Mouse (Mus musculus) left cerebral cortex, postnatal 4 days (tissue): Measurements from ENCODE around the gene Slc15a4. TPM values are rescaled to one million over a fixed set of nuclear protein-coding genes. Genes with fewer than 3 reads are reported as not detected.
A peak's percentile ranks its signal among the peaks of the same experiment; 100 is the strongest.

Experiments
- DNase-seq: peaks from one replicate; pipeline ENCODE4 v3.0.0-alpha.2; 2022
- intact Hi-C: fragments of 180-260 bp; cut with DNase I; formaldehyde crosslinking; loops from one replicate; pipeline ENCODE4 v1.15.1; 2025
- total RNA-seq, 2 experiments: library from RNA; stranded (reverse); gene quantifications; 2 replicates each; pipeline ENCODE4 v1.2.3; 2021

Slc15a4 gene
- total RNA-seq, 2 experiments from 2014 or later: 22.9 to 25.3 TPM

GRCm38 (mm10) chr5:127624427-127625213 is 8.1 kb downstream of the Slc15a4 start:
- DNase-seq: no peak
- intact Hi-C loops: no loop called here

DNA sequence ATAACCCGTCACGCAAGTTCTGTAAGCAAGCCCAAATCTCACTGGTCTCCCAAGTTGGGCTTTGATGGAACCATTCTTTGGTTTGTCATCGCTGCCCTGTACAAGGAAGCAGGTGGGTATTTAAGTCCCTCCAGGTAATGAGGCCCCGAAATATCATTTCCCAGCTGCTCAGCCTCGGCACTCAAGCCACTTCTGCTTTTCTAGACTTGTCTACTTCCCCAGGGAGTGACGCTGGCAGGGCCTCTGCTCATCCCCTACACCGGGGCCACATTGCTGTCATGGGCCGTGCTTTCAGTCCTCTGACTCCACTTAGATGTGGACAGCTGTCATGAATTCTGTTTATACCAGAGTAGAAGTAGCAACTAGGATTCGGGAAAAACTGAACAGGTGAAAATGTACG is 11.6 kb downstream of the Slc15a4 start:
- intact Hi-C loops: no loop called here
- no peak for DNase-seq

GRCm38 (mm10) chr5:127620371-127620770 is 12.3 kb downstream of the Slc15a4 start:
- intact Hi-C loops: no loop called here
- no peak for DNase-seq

DNA sequence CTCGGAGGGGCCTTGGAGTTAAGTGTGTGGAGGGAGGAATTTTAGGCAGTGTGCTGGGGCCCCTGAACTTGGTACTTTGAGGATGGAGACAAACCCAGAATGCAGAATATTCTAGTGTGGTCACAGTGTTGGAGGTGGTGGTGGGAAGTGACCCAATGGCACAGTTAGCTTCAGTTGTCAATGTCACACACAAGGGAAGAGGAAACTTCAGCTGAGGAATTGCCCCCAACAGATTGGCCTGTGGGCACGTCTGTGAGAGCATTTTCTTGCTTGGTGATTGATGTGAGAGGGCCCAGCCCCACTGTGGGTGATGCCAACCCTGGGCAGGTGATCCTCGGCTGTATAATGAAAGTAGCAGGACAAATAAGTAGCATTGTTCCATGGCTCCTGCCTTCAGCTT is 13.9 kb downstream of the Slc15a4 start:
- no peak for DNase-seq
- intact Hi-C loops: no loop called here

DNA sequence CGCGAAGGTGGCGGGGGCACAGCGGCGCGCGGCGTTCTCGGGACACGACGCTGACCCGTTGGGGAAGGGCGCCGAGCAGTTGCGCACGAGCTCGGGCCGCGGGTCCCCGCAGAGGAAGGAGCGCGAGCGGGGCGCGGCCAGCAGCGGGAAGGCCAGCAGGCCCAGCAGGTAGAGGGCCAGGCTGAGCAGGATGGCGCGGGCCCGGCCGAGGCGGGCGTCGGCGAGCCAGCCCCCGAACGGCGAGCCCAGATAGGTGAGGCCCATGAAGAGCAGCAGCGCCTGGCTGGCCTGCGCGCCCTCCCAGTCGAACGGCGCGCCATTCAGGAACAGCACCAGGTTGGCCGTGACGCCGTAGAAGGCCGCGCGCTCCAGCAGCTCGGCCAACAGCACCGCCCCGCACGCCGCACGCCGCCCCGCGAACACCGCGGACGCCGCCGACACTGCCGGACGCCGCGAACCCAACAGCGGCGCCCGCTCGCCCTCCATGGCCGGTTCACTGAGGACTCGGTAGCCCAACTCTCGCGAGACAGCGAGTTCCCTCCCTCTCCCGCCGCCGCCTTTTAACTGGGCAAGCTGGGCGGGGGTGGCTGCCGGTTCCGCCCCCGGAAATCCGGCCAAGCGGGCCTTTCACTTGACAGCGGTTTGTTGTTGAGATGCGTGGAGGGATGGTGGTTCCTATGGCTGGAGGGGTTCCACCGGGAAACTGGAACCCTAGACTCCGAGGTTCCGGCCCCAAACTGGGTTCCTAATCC is 15.6 kb downstream of the Slc15a4 start:
- intact Hi-C loops: no loop called here
- DNase-seq: peak; percentile 99

- intact Hi-C loops: no loop called here
- DNase-seq: no peak
Observed at GRCm38 (mm10) chr5:127616151-127616550, 16.5 kb downstream of the Slc15a4 start.

- no peak for DNase-seq
- intact Hi-C loops: no loop called here
Observed at GRCm38 (mm10) chr5:127615459-127615858, 17.2 kb downstream of the Slc15a4 start.

DNA sequence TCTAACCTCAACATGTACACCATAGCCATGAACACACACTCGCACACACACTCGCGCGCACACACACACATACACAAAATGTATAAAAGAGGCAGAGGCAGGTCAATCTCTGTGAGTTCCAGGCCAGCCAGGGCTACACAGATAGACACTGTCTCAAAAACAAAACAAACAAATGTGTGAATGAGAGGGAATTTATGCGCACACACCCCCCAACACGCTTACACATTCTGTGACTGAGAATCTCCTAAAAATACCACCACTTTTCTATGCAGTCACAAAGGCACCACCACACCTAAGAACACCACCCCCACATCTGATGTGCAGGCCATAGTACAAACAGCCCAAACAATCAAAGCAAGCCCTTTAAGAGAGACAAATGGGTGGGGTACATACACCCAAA is 20.3 kb downstream of the Slc15a4 start:
- intact Hi-C loops: no loop called here
- no peak for DNase-seq

- DNase-seq: no peak
- intact Hi-C loops: no loop called here
Observed at GRCm38 (mm10) chr5:127611881-127612280, 20.8 kb downstream of the Slc15a4 start.

- DNase-seq: peak; percentile 50
- intact Hi-C loops: no loop called here
Observed at GRCm38 (mm10) chr5:127610787-127611509, 21.7 kb downstream of the Slc15a4 start.

GRCm38 (mm10) chr5:127609191-127609714 is 23.4 kb downstream of the Slc15a4 start:
- intact Hi-C loops: no loop called here
- DNase-seq: no peak

DNA sequence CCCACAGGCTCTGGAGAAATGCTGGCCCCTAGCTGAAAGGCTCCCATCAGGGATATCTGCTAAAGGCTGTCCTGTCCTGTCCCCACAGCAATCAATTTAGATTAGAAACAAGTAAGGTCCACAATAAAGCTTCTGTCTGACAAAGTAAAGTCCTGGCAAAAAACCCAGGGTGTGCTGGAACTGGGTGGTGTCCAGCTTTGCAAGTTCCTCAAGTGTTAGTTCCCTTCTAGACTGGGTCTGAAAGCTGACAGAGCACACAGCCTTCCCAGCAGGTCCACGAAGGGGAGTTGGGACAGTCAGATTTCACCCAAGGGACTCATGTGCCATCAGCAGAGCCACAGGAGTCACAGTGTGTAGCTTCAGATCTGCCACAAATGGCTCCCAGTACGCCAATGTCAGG is 25.2 kb downstream of the Slc15a4 start:
- DNase-seq: no peak
- intact Hi-C loops: no loop called here

- no peak for DNase-seq
- intact Hi-C loops: no loop called here
Observed at GRCm38 (mm10) chr5:127602996-127603395, 29.7 kb downstream of the Slc15a4 start.

GRCm38 (mm10) chr5:127596862-127597261 is 35.8 kb downstream of the Slc15a4 start:
- intact Hi-C loops: no loop called here
- DNase-seq: no peak

- DNase-seq: no peak
- intact Hi-C loops: no loop called here
Observed at GRCm38 (mm10) chr5:127595676-127596075, 37.0 kb downstream of the Slc15a4 start.

DNA sequence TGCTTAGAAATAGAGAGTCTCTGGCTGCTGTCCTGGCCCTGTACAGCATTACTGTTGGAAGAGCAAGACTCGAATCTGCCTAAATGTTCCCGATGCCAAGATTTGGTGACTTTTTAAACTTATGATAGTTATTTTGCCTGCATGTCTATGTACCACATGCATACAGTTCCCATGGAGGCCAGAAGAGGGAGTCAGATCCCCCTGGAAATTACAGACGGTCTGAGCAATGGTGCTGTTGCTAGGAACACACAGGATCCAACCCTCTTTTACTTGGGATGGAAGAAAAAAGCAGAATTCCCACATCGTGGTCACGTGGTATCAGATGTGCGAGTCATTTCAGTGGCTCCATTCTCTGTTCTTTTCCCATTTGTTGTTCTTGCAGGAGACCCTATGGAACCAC is 39.8 kb downstream of the Slc15a4 start:
- DNase-seq: peak; percentile 21
- intact Hi-C loops: loop anchor here (2.0 kb wide), 1 partner anchor 848 kb away; no protein-coding TSS in a partner anchor

DNA sequence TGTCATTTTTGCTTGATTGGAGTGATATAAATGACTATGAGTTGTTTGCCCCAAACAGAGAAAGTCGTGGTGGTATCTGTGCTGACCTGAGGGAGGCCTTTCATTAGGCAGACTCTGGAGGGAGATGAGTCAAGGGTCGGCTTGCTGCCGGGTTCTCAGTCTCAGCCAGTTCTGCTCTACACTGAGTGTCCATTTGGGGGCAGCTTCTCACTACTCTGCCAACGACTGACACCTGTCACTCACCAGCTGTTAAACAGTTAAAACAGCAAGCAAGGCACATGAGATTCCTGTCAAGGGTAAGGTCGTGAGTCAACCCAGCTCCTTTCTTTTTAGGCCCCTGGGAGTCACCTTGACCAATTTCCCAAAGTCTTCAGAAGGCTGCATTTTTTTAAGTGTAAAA is 40.3 kb downstream of the Slc15a4 start:
- DNase-seq: no peak
- intact Hi-C loops: loop anchor here (2.0 kb wide), 1 partner anchor 848 kb away; no protein-coding TSS in a partner anchor

GRCm38 (mm10) chr5:127587854-127588253 is 44.8 kb downstream of the Slc15a4 start:
- intact Hi-C loops: no loop called here

GRCm38 (mm10) chr5:127583658-127584057 is 49.0 kb downstream of the Slc15a4 start:
- intact Hi-C loops: no loop called here
- peak; percentile 18 for DNase-seq

More at GRCm38 (mm10) chr5:127587854-127588253, 44.8 kb downstream of the Slc15a4 start:
- no peak for DNase-seq

- DNase-seq: peak; percentile 30
- intact Hi-C loops: no loop called here
Observed at GRCm38 (mm10) chr5:127577419-127577818, 55.3 kb downstream of the Slc15a4 start.

DNA sequence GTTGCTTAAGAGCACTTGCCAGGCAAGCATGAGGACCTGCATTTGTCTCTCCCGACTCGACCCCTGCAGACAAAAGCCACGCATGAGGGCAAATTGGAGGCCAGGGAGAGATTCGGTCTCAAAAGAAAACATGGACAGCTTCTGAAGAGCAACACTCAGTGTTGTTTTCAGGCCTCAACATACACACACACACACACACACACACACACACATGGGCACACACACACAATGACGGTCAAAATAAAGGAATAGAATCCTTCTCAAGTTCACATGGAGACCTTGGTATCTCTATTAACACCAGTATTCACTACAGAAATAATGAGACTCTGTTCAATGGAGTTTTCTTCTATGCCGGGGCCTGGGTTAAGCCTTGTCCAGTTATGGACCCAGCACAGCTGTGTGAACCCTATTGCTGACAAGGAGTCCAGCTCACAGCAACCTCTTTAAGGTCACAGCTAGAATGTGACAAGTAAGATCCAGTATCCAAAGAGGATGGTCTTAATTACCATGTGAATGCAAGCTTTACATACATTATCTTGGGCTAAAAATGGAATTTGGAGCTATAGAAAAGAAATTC is 65.4 kb downstream of the Slc15a4 start:
- intact Hi-C loops: no loop called here

More for the DNA sequence above, 65.4 kb downstream of the Slc15a4 start:
- DNase-seq: no peak
